Mouse (Mus musculus) hindbrain, embryonic 14.5 days (tissue): ENCODE data around the gene Axin1. TPM values are rescaled to one million over a fixed set of nuclear protein-coding genes. Genes with fewer than 3 reads are reported as not detected.

Experiments
- ATAC-seq: fragments of 200-750 bp; cut with Nextera tagmentation; 2 replicates; pipeline ENCODE4 v1.8.0; 2017; ENCODE audit warnings: moderate number of reproducible peaks, mild to moderate bottlenecking, moderate TSS enrichment, moderate library complexity; ENCODE audit not compliant: low FRiP score
- DNase-seq: peaks from one replicate; pipeline ENCODE4 v3.0.0-alpha.2; 2015; ENCODE audit warnings: low spot score
- H3K27ac ChIP-seq: fragments of 300-500 bp; sonication (generic); 2 replicates; pipeline ENCODE4 v1.5.1; 2014; ENCODE audit warnings: mild to moderate bottlenecking, moderate library complexity
- H3K27me3 ChIP-seq: fragments of 300-500 bp; sonication (generic); 2 replicates; pipeline ENCODE4 v1.6.1; 2014; ENCODE audit warnings: mild to moderate bottlenecking, low read length, mixed read lengths; ENCODE audit not compliant: control insufficient read depth, insufficient read depth
- H3K36me3 ChIP-seq: fragments of 300-500 bp; sonication (generic); replicated peaks from 2 replicates; pipeline ENCODE4 v1.6.1; 2014; ENCODE audit not compliant: control insufficient read depth, insufficient read depth
- H3K4me1 ChIP-seq: fragments of 300-500 bp; sonication (generic); replicated peaks from 2 replicates; pipeline ENCODE4 v1.6.1; 2014; ENCODE audit warnings: antibody characterized with exemption, low read length, mixed read lengths; ENCODE audit not compliant: control insufficient read depth, insufficient read depth
- H3K4me2 ChIP-seq: fragments of 300-500 bp; sonication (generic); replicated peaks from 2 replicates; pipeline ENCODE4 v1.6.1; 2014; ENCODE audit warnings: mild to moderate bottlenecking, moderate library complexity
- H3K4me3 ChIP-seq: fragments of 300-500 bp; sonication (generic); replicated peaks from 2 replicates; pipeline ENCODE4 v1.5.1; 2014; ENCODE audit warnings: mild to moderate bottlenecking, low read length
- H3K9ac ChIP-seq: fragments of 300-500 bp; sonication (generic); 2 replicates; pipeline ENCODE4 v1.6.1; 2014
- H3K9me3 ChIP-seq: fragments of 300-500 bp; sonication (generic); 2 replicates; pipeline ENCODE4 v1.6.1; 2016; ENCODE audit warnings: low read length; ENCODE audit not compliant: control insufficient read depth
- WGBS: fragments of 180-500 bp; shearing (Covaris S2); extraction: QIAGEN DNeasy Blood & Tissue Kit; methylation state at CpG from one replicate; pipeline ENCODE4 v1.1.7; 2014; 5-methylcytosine and 5-hydroxymethylcytosine counted together
- polyA plus RNA-seq: library from polyadenylated mRNA; unstranded; fragments of >200 nt; fragmentation: Nextera tagmentation; extraction: Ambion mirVana; gene quantifications from 2 replicates; pipeline ENCODE4 v1.2.1, GENCODE M21; 2014

The Axin1 gene
- polyA plus RNA-seq, 1 experiment from 2014 or later = 7.0 TPM

DNA sequence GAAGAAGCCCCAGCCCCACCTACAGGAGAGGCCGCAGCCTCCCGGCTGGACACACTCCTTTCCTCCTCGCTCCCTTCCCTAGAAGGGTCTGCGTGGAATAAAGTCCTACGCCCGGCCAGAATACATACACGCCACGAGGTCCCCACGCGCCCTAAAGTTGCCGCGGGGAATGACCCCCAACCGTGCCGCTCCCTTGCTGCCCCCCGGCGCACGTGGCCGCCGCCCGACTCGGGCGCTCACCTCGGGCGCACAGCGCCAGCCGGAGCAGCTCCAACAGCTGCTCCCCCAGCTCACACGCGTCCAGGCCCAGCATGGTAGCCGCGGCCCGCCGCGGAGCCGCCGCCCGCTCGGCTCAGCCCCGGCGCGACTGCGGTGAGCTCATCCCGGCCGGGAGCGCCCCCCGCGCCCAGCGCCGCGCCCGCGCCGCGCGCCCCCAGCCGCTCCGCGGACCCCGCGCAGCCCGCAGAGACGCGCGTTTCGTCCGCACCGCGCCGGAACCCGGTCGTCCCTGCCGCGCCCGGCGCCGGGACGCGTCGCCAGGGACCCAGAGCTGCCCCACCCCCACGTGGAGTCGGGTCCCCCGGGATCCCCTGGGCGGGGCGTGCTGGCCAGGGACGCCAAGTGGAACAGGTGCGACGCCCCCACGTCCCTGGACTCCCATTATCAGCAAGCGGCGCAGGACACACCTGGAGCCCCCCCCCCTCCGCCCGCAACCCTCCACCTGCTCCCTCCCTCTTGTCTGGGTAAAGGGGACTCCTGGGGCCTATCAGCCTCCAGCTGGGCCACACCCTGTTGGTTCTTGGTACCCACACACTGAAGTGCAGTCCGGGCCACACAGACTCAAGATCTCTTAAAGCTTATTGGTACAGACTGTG is 62.6 kb downstream of the Axin1 start:
- peaks cover 56% of the 10 kb centered on the region for H3K27me3 ChIP-seq
- DNase-seq (peak; percentile 32), ATAC-seq (peak; percentile 63)
- H3K9me3 ChIP-seq = no peaks in the 10 kb centered on the region
- peak overlapping the region; percentile 64 for H3K4me3 ChIP-seq
- peak overlapping the region; percentile 96 for H3K4me2 ChIP-seq
- peak overlapping the region; percentile 80 for H3K9ac ChIP-seq
- H3K36me3 ChIP-seq = peaks cover 21% of the 10 kb centered on the region
- no peak overlapping the region for H3K27ac ChIP-seq
- H3K4me1 ChIP-seq = peaks cover 15% of the 10 kb centered on the region
- under 1% methylated on average over 64 of the region's 92 CpGs for WGBS

DNA sequence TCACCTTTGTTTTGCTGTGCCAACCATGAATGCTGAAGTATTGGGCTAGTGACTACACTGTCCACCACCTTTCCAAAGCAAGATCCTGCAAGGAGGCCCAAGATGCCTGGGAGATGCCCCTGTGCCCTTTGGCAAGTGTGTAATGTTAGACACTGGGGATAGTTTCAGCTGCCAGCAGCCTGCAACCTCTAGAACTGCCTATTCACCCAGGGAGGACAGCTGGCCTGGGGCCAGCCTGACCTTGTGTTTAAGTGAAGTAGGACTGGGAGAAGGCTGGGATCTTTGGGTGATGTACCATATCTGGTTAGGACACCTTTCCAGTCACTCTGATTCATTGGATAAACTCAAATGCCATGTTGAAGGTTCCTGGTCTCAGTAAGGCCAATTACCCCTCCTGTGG is 63.5 kb downstream of the Axin1 start:
- no peak for DNase-seq
- no peak overlapping the region for H3K4me3 ChIP-seq

DNA sequence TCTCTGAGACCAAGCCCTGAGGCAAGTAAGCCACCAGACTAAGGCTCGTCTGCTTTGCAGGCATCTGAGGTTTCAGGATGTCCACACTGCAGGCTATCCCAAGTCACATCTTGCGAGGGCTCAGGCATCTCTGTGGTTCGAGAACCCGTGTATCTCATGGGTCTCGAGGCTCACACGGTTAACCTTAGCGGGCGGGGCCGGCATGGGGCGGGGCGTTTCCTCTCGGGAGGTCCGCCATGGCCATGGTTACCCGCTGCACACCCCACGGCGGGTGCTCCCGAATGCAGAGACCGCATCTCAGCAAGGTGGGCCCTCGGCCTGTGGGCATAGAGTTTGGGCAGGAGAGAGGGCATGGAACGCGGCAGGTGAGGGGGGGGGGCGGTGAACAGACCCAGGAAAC is 64.2 kb downstream of the Axin1 start, which contains the start of gene Rgs11:
Gene Rgs11 (plus strand): TSS at position 215 of the 400 bp plus-strand sequence.
- ATAC-seq (0 out of 2 replicates have a peak, but pooled peaks have one; percentile 2), DNase-seq (no peak)
- Histone ChIP-seq H3K4me3 (peak within 1 kb of the TSS; percentile 40), H3K27me3 (peaks cover 56% of the 10 kb centered on the region), H3K9ac (peak within 1 kb of the TSS; percentile 37), H3K36me3 (peaks cover 5% of the 10 kb centered on the region; the same call in 1 of the 2 replicates), H3K4me1 (peaks cover 15% of the 10 kb centered on the region), H3K4me2 (peak within 1 kb of the TSS; percentile 53), H3K9me3 (no peaks in the 10 kb centered on the region), H3K27ac (no peak within 1 kb of the TSS)
- 2% methylated on average over 21 of the region's 22 CpGs for WGBS

More for the DNA sequence above, 63.5 kb downstream of the Axin1 start:
- H3K4me1 ChIP-seq = peaks cover 15% of the 10 kb centered on the region
- no peak for ATAC-seq
- peaks cover 56% of the 10 kb centered on the region for H3K27me3 ChIP-seq
- no peak overlapping the region for H3K9ac ChIP-seq
- H3K27ac ChIP-seq = no peak overlapping the region
- peaks cover 12% of the 10 kb centered on the region for H3K36me3 ChIP-seq
- no peaks in the 10 kb centered on the region for H3K9me3 ChIP-seq
- H3K4me2 ChIP-seq = no peak overlapping the region

DNA sequence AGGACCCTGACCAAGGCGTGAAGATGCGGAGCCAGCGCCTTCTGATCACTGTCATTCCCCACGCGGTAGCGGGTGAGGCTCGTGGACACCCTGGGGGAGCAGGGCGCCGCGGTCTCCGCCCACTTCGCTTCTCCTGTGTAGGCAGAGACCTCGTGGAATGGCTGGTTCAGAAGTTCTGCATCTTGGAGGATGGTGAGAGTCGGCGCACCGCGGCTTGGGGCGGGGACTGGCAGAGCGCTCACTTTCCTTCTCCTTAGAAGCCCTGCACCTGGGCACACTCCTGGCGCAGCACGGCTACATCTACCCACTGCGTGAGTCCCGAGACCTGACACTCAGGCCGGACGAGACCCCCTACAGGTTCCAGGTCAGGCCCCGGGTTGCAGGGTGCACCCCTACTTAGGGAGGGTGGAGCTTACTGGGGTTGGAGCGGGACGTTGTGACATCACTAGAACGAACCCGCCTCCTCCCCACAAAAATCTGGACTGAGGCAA is 64.9 kb downstream of the Axin1 start:
- H3K4me3 ChIP-seq = peak overlapping the region; percentile 40
- H3K4me2 ChIP-seq = peak overlapping the region; percentile 53
- H3K27me3 ChIP-seq = peaks cover 56% of the 10 kb centered on the region
- no peak overlapping the region for H3K27ac ChIP-seq
- peak overlapping the region; percentile 37 for H3K9ac ChIP-seq
- H3K4me1 ChIP-seq = peaks cover 15% of the 10 kb centered on the region
- no peaks in the 10 kb centered on the region for H3K9me3 ChIP-seq
- WGBS = under 1% methylated on average over 30 of the region's 30 CpGs
- ATAC-seq = no peak
- no peaks in the 10 kb centered on the region; the same call in 1 of the 2 replicates for H3K36me3 ChIP-seq
- peak; percentile 26 for DNase-seq

DNA sequence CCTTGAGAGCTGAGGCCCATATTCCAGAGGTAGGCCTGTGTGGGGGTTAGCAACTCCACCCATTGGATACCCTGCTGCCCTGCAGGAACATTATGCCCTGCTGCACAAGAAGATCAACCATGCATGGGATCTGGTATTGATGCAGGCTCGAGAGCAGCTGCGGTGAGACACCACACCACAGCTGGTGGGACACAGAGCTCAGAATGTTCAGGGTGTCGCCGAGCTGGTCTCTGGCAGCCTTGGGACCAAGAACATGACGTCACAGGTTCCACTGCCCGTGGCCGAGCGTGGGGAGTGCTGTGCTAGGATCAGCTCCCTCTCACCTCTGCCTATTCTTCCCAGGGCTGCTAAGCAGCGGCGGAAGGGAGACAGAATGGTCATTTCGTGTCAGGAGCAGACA is 66.3 kb downstream of the Axin1 start:
- Histone ChIP-seq H3K4me1 (peaks cover 15% of the 10 kb centered on the region), H3K27me3 (peaks cover 45% of the 10 kb centered on the region), H3K27ac (no peak overlapping the region), H3K4me2 (no peak overlapping the region), H3K9me3 (no peaks in the 10 kb centered on the region), H3K9ac (no peak overlapping the region), H3K4me3 (no peak overlapping the region), H3K36me3 (no peaks in the 10 kb centered on the region)
- no peak for ATAC-seq
- WGBS = 22% methylated on average over 11 of the region's 11 CpGs
- no peak for DNase-seq

DNA sequence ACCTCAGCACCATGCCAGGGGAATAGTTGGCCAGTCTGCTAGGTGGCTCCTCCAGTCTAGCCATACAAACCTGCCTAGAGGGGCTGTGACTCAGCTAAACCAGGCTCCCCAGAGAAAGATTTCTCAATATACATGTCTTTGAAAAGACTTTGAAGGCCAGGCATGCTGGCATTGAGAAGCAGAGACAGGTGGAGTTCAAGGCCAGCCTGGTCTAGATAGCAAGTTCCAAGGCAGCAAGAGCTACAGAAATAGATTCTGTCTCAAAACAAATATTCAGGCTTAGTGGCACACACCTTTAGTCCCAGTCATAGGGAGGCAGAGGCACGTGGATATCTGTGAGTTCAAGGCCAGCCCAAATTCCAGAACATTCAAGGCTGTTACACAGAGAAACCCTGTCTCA is 67.9 kb downstream of the Axin1 start:
- H3K4me2 ChIP-seq = no peak overlapping the region
- H3K4me1 ChIP-seq = peaks cover 8% of the 10 kb centered on the region
- no peaks in the 10 kb centered on the region for H3K36me3 ChIP-seq
- no peak overlapping the region for H3K9ac ChIP-seq
- no peak for ATAC-seq
- no peaks in the 10 kb centered on the region for H3K9me3 ChIP-seq
- no peak overlapping the region for H3K4me3 ChIP-seq
- no peak for DNase-seq
- H3K27me3 ChIP-seq = peaks cover 33% of the 10 kb centered on the region
- H3K27ac ChIP-seq = no peak overlapping the region
- WGBS = 30% methylated on average over 1 of the region's 1 CpGs

DNA sequence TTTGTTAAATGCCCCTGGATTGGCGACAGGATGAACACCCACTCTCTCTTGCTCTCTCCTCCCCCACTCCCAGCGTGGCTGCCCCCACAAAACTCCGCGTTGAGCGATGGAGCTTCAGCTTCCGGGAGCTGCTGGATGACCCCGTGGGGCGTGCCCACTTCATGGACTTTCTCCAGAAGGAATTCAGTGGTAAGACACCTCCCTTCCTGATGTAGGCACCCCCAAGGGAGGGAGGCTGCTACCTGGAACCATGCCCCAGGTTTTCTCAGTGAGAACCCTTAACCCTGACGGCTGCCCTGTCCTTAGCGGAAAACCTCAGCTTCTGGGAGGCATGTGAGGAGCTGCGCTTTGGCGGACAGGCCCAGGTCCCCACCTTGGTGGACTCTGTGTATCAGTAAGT is 69.2 kb downstream of the Axin1 start, which contains the start of gene Arhgdig:
Gene Arhgdig (minus strand): TSS at position 101 of the 400 bp plus-strand sequence.
- no peak within 1 kb of the TSS for H3K4me2 ChIP-seq
- H3K36me3 ChIP-seq = no peaks in the 10 kb centered on the region
- H3K27ac ChIP-seq = no peak within 1 kb of the TSS
- H3K27me3 ChIP-seq = peaks cover 20% of the 10 kb centered on the region
- no peaks in the 10 kb centered on the region for H3K9me3 ChIP-seq
- DNase-seq (no peak), ATAC-seq (no peak)
- peaks cover 5% of the 10 kb centered on the region for H3K4me1 ChIP-seq
- no peak within 1 kb of the TSS for H3K9ac ChIP-seq
- H3K4me3 ChIP-seq = no peak within 1 kb of the TSS
- WGBS = 87% methylated on average over 12 of the region's 12 CpGs

DNA sequence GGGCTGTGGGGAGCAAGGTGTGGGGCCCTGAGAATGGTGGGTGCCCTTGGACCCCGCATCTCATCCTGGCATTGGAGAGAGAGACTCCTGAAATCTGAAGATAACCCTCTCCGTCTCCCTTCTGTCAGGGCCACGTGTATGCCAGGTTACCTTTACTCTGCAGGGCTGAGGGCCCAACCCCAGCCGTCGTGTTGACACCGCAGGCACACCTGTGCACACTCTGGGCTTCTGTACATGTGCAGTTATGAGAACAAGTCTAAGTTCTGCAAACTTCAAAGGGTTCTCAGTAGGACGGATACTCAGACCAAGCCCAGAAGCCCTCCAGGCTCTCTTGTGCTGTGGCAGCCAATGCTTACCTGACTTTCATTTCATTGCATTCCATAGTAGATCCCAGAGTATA is 73.8 kb downstream of the Axin1 start:
- DNase-seq (no peak), ATAC-seq (no peak)
- no peak overlapping the region for H3K9ac ChIP-seq
- no peak overlapping the region for H3K27ac ChIP-seq
- no peaks in the 10 kb centered on the region for H3K4me1 ChIP-seq
- peaks cover 28% of the 10 kb centered on the region for H3K36me3 ChIP-seq
- WGBS = 91% methylated on average over 7 of the region's 7 CpGs
- H3K27me3 ChIP-seq = no peaks in the 10 kb centered on the region
- H3K4me3 ChIP-seq = no peak overlapping the region
- no peak overlapping the region for H3K4me2 ChIP-seq
- H3K9me3 ChIP-seq = no peaks in the 10 kb centered on the region

DNA sequence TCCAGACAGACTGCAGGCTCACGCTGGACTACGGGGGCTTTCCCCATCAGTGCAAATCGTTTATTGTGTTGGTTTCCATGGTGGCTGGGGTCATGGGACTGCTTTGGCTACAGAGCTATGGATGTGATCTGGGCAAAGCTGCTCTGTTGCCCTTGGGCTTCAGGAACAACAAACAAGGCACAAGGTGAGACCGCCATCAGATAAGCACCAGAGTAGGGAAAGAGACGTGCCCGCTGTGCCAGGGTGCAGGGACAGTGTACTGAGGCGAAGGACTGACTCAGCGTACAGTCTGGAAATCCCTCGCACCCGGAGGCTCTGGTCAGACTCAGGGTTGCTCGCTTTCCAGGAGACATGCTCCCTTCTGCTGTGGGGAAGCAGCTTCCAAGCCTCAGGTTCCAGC is 74.2 kb downstream of the Axin1 start:
- no peak overlapping the region for H3K9ac ChIP-seq
- H3K27me3 ChIP-seq = no peaks in the 10 kb centered on the region
- DNase-seq = no peak
- WGBS = 88% methylated on average over 11 of the region's 11 CpGs
- no peak overlapping the region for H3K4me3 ChIP-seq
- H3K36me3 ChIP-seq = peaks cover 30% of the 10 kb centered on the region
- H3K9me3 ChIP-seq = no peaks in the 10 kb centered on the region
- ATAC-seq = no peak
- no peak overlapping the region for H3K4me2 ChIP-seq
- no peak overlapping the region for H3K27ac ChIP-seq
- no peaks in the 10 kb centered on the region for H3K4me1 ChIP-seq
